Mouse (Mus musculus): Measurements from ENCODE around the gene Mfap5.
"Not testable (repeated sequence)": the region's sequence is repeated elsewhere in the genome, so short reads cannot be mapped to it uniquely, and the experiment has no call there.

Gene Mfap5

DNA sequence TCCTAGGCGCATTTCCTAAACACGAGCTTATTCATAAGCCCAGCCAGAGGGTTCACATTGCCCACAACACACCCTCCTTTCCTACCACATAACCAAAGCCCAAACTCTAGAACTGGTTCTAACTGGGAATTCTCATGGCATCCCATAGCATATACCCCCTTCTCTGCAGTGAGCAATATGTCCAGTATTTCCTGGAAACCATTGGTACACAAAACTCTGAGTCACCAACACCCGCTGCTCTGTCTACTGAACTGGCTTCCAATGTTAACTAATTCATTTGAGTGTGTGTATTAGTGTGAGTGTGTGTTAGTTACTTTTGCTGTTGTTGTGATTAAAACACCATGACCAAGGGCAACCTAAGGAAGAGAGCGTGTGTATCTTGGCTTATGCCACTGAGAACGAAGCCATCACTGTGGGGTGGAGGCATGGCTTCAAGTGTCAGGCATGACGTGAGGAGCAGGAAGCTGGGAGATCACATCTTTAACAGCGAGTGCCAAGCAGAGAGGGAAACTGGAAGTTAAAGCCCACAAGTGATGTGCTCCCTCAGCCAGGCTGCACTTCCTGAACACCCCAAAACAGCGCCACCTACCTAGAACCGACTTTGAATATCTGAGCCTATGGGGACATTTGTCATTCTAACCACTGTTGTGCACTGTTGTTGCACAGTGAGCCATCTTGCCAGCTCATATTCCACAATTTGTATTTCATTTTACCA lies 59.6 kb downstream of the Mfap5 start:
- no peak for DNase-seq

DNA sequence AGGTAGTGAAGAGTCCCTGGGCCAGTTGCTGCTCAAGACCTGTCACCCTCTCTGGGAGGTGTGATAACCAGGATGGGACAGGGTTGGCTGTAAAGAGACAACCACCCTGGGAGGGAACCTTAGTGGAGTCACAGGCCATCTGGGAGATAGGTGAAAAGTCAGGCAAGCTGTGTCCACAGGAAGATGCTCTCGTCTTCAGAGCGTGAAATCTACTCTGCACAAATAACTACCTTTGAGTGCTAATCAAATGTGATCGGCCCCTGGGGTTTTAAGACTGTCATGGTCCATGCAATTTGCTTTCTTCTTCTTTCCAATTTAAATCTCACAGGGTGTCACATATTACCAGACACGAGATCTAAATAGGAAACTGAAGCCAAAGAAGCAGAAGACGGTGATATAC lies 63.5 kb downstream of the Mfap5 start:
- no peak for DNase-seq

DNA sequence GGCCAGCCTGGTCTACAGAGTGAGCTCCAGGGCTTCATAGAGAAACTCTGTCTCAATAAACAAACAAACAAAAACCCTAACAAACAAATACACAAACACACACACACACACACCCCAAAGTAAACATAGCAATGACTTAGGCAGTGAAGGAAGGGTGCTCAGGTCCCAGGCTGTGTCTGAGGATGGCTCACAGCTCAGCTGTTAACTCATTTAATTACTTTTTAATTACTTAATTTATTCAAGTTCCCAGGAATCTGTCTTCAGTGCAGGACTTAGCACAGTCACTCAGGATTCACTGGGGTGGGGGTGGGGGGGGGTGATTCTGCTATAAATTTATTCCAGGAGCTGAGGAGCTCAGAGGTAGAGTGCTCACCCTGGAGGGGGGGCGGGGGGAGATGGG lies 64.1 kb downstream of the Mfap5 start:
- no peak for DNase-seq

DNA sequence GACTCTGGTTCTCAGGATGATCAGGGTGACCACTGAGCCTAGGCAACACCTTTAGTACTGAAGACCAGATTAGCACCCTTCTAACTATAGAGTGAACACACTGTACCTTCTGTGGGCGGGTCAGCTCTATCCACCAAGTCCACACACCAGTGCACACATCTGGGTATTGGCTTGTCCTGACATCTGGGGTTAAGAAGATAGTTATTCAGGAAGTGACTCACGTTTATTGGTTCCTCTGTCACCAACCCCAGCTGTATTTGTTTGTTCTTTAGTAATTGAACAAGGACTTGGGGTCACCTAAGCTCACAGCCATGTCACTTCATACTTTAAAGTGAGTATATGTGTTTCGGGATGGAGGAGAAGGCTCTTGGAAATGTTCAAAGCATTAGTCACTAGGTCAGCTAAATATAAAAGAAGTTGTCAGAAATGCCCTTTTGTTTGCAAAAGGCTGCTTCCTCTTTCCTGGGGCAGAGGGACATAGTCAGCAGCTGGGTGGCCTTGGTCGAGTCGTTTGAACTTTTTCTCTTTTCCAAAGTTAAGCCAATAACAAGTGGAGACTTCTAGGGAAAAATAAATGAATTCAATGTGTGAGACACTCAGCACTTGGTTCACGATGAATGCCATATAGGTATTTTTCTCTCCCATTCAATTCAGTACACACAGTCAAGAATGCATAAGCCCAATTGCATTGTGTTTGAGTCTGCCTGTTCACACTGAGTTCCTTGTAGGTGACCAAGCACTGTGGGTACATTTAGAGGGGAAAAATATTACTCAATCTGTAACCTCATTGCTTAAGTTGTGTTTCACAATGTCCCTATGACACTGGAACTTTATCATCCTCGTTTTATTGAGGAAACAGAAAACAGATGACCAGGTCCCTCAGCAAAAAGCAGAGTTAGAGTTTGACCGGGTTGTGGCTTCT lies 65.3 kb downstream of the Mfap5 start:
- no peak for DNase-seq

DNA sequence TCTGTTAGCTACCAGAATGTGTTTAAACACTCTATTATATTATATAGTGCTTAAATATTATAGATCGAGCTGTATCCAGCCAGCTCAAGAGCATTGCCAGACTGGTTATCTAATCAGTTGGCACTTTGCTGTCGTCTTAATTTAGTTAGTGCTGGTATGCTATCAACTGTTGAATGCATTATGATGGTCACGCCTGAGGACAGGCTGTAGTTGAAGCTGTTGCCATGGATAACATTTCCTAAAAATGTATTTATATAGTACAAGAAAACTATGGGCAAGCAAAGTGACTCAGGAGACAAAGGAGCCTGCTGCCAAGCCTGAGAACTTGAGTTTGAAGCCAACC lies 65.9 kb downstream of the Mfap5 start:
- DNase-seq = no peak

DNA sequence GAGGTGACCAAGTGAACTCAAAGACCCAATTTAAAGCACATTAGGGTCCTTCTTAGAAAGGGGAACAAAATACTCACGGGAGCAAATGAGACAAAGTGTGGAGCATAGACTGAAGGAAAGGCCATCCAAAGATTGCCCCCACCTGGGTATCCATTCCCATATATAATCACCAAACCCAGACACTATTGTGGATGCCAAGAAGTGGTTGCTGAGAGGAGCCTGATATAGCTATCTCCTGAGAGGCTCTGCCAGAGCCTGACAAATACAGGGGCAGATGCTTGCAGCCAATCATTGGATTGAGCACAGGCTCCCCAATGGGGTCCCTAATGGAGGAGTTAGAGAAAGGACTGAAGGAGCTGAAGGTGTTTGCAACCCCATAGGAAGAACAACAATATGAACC lies 69.4 kb downstream of the Mfap5 start:
- not testable (repeated sequence) for DNase-seq

DNA sequence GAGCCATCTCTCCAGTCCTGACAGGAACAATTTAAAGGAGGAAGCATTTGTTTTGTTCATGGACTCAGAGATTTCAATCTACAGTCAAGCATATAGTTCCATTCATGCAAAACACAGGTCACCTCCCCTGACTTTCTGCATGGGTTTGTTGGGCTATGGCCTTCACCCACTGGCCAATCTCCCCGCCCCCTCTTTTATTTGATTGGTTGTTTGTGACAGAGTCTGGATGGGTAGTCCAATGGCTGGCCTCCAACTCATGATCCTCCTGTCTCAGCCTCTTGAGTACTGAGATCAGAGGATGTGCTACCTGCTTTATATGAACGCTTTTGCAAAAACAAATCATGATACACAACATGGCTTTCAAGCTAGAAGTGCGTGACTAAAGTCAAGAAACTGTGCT lies 71.4 kb downstream of the Mfap5 start:
- DNase-seq = no peak
